Mouse (Mus musculus) forebrain, postnatal 0 days (tissue): ENCODE results near the gene 2010111I01Rik. TPM values are rescaled to one million over a fixed set of nuclear protein-coding genes. Genes with fewer than 3 reads are reported as not detected.

Experiments
- ATAC-seq: fragments of 200-750 bp; cut with Nextera tagmentation; 2 replicates; pipeline ENCODE4 v1.8.0; 2017; ENCODE audit warnings: mild to moderate bottlenecking, moderate library complexity
- DNase-seq: peaks from one replicate; pipeline ENCODE4 v3.0.0-alpha.2; 2015
- H3K27ac ChIP-seq: fragments of 300-500 bp; sonication (generic); 2 replicates; pipeline ENCODE4 v1.5.1; 2014; ENCODE audit warnings: low read depth, mild to moderate bottlenecking, antibody characterized with exemption, low read length, moderate library complexity, mixed read lengths
- H3K27me3 ChIP-seq: fragments of 300-500 bp; sonication (generic); 2 replicates; pipeline ENCODE4 v1.6.1; 2014; ENCODE audit warnings: mild to moderate bottlenecking, low read length, mixed read lengths; ENCODE audit not compliant: insufficient read depth
- H3K36me3 ChIP-seq: fragments of 300-500 bp; sonication (generic); 2 replicates; pipeline ENCODE4 v1.6.1; 2014; ENCODE audit warnings: mild to moderate bottlenecking, moderate library complexity; ENCODE audit not compliant: insufficient read depth
- H3K4me1 ChIP-seq: fragments of 300-500 bp; sonication (generic); 2 replicates; pipeline ENCODE4 v1.6.1; 2014; ENCODE audit warnings: antibody characterized with exemption; ENCODE audit not compliant: insufficient read depth
- H3K4me2 ChIP-seq: fragments of 300-500 bp; sonication (generic); 2 replicates; pipeline ENCODE4 v1.6.1; 2014; ENCODE audit warnings: low read depth, mild to moderate bottlenecking, moderate library complexity
- H3K4me3 ChIP-seq: fragments of 300-500 bp; sonication (generic); 2 replicates; pipeline ENCODE4 v1.5.1; 2014; ENCODE audit warnings: low read depth, low read length, mixed read lengths
- H3K9ac ChIP-seq: fragments of 300-500 bp; sonication (generic); 2 replicates; pipeline ENCODE4 v1.6.1; 2014; ENCODE audit warnings: mild to moderate bottlenecking
- H3K9me3 ChIP-seq: fragments of 300-500 bp; sonication (generic); 2 replicates; pipeline ENCODE4 v1.6.1; 2016; ENCODE audit warnings: low read length
- CTCF ChIP-seq: sonication (generic); IDR thresholded peaks from 2 replicates; pipeline ENCODE4 v1.5.1; 2016; ENCODE audit warnings: antibody characterized with exemption, control low read depth, low read depth
- WGBS: fragments of 180-500 bp; shearing (Covaris S2); extraction: QIAGEN DNeasy Blood & Tissue Kit; methylation state at CpG from one replicate; pipeline ENCODE4 v1.1.7; 2014; 5-methylcytosine and 5-hydroxymethylcytosine counted together
- polyA plus RNA-seq: library from polyadenylated mRNA; unstranded; fragments of >200 nt; fragmentation: Nextera tagmentation; extraction: Ambion mirVana; gene quantifications from 2 replicates; pipeline ENCODE4 v1.2.1, GENCODE M21; 2015
- total RNA-seq: library from RNA; depleted of rRNA; stranded (reverse); fragments of >200 nt; gene quantifications from 2 replicates; pipeline ENCODE4 v1.2.3, GENCODE M21; 2014

The 2010111I01Rik gene
- total and polyA plus RNA-seq, 2 experiments from 2014 or later: 20.3 to 47.8 TPM

- no peaks in the 10 kb centered on the region for H3K9me3 ChIP-seq
- ATAC-seq (no peak), DNase-seq (no peak)
- H3K27ac ChIP-seq: no peak overlapping the region
- TF ChIP-seq CTCF: no peak
- H3K9ac ChIP-seq: no peak overlapping the region
- H3K4me1 ChIP-seq: peaks cover 8% of the 10 kb centered on the region; the same call in 1 of the 2 replicates
- H3K4me3 ChIP-seq: no peak overlapping the region
- H3K27me3 ChIP-seq: no peaks in the 10 kb centered on the region
- no peaks in the 10 kb centered on the region for H3K36me3 ChIP-seq
- no peak overlapping the region for H3K4me2 ChIP-seq
- WGBS: 90% methylated on average over 7 of the region's 7 CpGs
Measured at GRCm38 (mm10) chr13:63253886-63254636, 289.4 kb downstream of the 2010111I01Rik start.

GRCm38 (mm10) chr13:63255519-63256011 lies 290.9 kb downstream of the 2010111I01Rik start:
- no peak for TF ChIP-seq CTCF
- Histone ChIP-seq H3K36me3 (no peaks in the 10 kb centered on the region), H3K4me3 (no peak overlapping the region), H3K9me3 (no peaks in the 10 kb centered on the region), H3K4me2 (no peak overlapping the region), H3K27ac (no peak overlapping the region), H3K4me1 (peaks cover 15% of the 10 kb centered on the region; the same call in 1 of the 2 replicates), H3K9ac (no peak overlapping the region), H3K27me3 (no peaks in the 10 kb centered on the region)
- no peak for DNase-seq
- 89% methylated on average over 5 of the region's 5 CpGs for WGBS
- no peak for ATAC-seq

- no peak for DNase-seq
- Histone ChIP-seq H3K27me3 (no peaks in the 10 kb centered on the region), H3K4me1 (peaks cover 19% of the 10 kb centered on the region), H3K4me3 (no peak overlapping the region), H3K27ac (no peak overlapping the region), H3K4me2 (no peak overlapping the region), H3K9me3 (no peaks in the 10 kb centered on the region), H3K9ac (no peak overlapping the region), H3K36me3 (no peaks in the 10 kb centered on the region)
- TF ChIP-seq CTCF: no peak
- WGBS: 90% methylated on average over 6 of the region's 6 CpGs
- no peak for ATAC-seq
Measured at GRCm38 (mm10) chr13:63256146-63256545, 291.5 kb downstream of the 2010111I01Rik start.

- Histone ChIP-seq H3K27ac (no peak overlapping the region), H3K27me3 (no peaks in the 10 kb centered on the region), H3K4me1 (peaks cover 16% of the 10 kb centered on the region), H3K9me3 (no peaks in the 10 kb centered on the region), H3K36me3 (no peaks in the 10 kb centered on the region), H3K4me3 (no peak overlapping the region), H3K9ac (no peak overlapping the region), H3K4me2 (no peak overlapping the region)
- 73% methylated on average over 7 of the region's 7 CpGs for WGBS
- DNase-seq (no peak), ATAC-seq (no peak; the same call in 1 of the 2 replicates)
- TF ChIP-seq CTCF: no peak
Measured at GRCm38 (mm10) chr13:63256807-63257206, 292.1 kb downstream of the 2010111I01Rik start.

GRCm38 (mm10) chr13:63258167-63258582 lies 293.5 kb downstream of the 2010111I01Rik start:
- Histone ChIP-seq H3K27me3 (no peaks in the 10 kb centered on the region), H3K4me2 (no peak overlapping the region), H3K4me3 (no peak overlapping the region), H3K9ac (no peak overlapping the region), H3K36me3 (no peaks in the 10 kb centered on the region), H3K4me1 (peaks cover 16% of the 10 kb centered on the region), H3K27ac (no peak overlapping the region), H3K9me3 (no peaks in the 10 kb centered on the region)
- no peak for TF ChIP-seq CTCF
- 88% methylated on average over 6 of the region's 6 CpGs for WGBS
- ATAC-seq (no peak), DNase-seq (no peak)

GRCm38 (mm10) chr13:63258671-63259070 lies 294.0 kb downstream of the 2010111I01Rik start:
- Histone ChIP-seq H3K4me1 (peaks cover 16% of the 10 kb centered on the region), H3K27me3 (no peaks in the 10 kb centered on the region), H3K36me3 (no peaks in the 10 kb centered on the region), H3K4me3 (no peak overlapping the region), H3K27ac (no peak overlapping the region), H3K9ac (no peak overlapping the region), H3K9me3 (no peaks in the 10 kb centered on the region), H3K4me2 (no peak overlapping the region)
- DNase-seq (no peak), ATAC-seq (no peak)
- TF ChIP-seq CTCF: no peak
- 92% methylated on average over 4 of the region's 4 CpGs for WGBS

- Histone ChIP-seq H3K4me2 (no peak overlapping the region), H3K27me3 (no peaks in the 10 kb centered on the region), H3K4me3 (no peak overlapping the region), H3K36me3 (no peaks in the 10 kb centered on the region), H3K4me1 (peaks cover 16% of the 10 kb centered on the region), H3K9me3 (no peaks in the 10 kb centered on the region), H3K9ac (no peak overlapping the region), H3K27ac (no peak overlapping the region)
- WGBS: 37% methylated on average over 4 of the region's 4 CpGs
- DNase-seq (no peak), ATAC-seq (no peak; the same call in 1 of the 2 replicates)
- no peak for TF ChIP-seq CTCF
Measured at GRCm38 (mm10) chr13:63260133-63260532, 295.4 kb downstream of the 2010111I01Rik start.
